Mouse (Mus musculus) megakaryocyte, embryonic 14.5 days (primary cell): Measurements from ENCODE around the gene Rpl18a.

Experiments
- FLI1 ChIP-seq: IDR thresholded peaks from 2 replicates; pipeline ENCODE4 v1.6.1; 2012; ENCODE audit warnings: low read length, inconsistent platforms, mixed read lengths
- GATA1 ChIP-seq: IDR thresholded peaks from 3 replicates; pipeline ENCODE4 v1.6.1; 2012; ENCODE audit warnings: mixed read lengths, low read length, inconsistent platforms, borderline replicate concordance

DNA sequence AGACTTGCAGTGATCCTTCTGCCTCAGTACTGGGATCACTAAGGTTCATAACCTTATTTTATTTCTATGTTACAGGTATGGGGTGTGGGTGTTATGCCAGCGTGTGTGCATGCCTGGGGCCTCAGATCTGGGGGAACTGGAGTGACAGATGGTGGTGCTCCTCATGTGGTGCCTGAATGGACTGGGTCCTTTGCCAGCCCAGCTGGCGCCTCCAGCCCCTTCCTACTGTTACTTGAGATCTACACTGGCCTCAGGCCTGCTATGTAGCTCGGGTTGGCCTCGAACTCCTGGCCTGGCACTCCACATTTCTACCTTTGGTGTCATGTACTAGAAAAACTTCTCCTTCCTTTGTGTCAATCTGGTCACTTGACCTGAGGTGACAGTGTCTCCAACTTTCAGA is 13.0 kb downstream of the Rpl18a start:
- TF ChIP-seq GATA1: no peak
- TF ChIP-seq FLI1: no peak
